Comparison of ENCODE assay signal across 7 mouse cellular contexts in genomic region chr19:57360341-57361130, GRCm38 (mm10). TPM values are rescaled to one million over a fixed set of nuclear protein-coding genes. Genes with fewer than 3 reads are reported as not detected.
DNase-seq lines count a peak whose midpoint lies in the region; ATAC-seq lines count a peak whose summit lies in the region.

Gene Fam160b1 (plus strand): TSS chr19:57360680.

- H3K27ac ChIP-seq in intestine, embryonic 15.5 days = peak within 1 kb of the TSS; percentile 98
- peak within 1 kb of the TSS; percentile 99 for H3K27ac ChIP-seq in midbrain, embryonic 10.5 days (replicated peaks)

- H3K36me3 ChIP-seq in intestine, embryonic 15.5 days = no peaks in the 10 kb centered on the region
- H3K36me3 ChIP-seq in midbrain, embryonic 10.5 days = 0 out of 2 replicates have a peak, but pooled peaks cover 5% of the 10 kb centered on the region

- peak; percentile 94 for ATAC-seq in intestine, embryonic 15.5 days

- WGBS in intestine, embryonic 15.5 days = 1% methylated on average over 62 of the region's 70 CpGs
- WGBS in midbrain, embryonic 10.5 days = 3% methylated on average over 68 of the region's 70 CpGs

- no peaks in the 10 kb centered on the region for H3K27me3 ChIP-seq in intestine, embryonic 15.5 days (replicated peaks)
- no peaks in the 10 kb centered on the region for H3K27me3 ChIP-seq in midbrain, embryonic 10.5 days (ENCODE audit: low read depth, poor library complexity, severe bottlenecking)

- peaks cover 50% of the 10 kb centered on the region for H3K4me1 ChIP-seq in intestine, embryonic 15.5 days (replicated peaks)
- H3K4me1 ChIP-seq in midbrain, embryonic 10.5 days = peaks cover 65% of the 10 kb centered on the region

- intact Hi-C loops in left cerebral cortex, postnatal 25 days (cut with DNase I) = no loop called here

- H3K4me2 ChIP-seq in intestine, embryonic 15.5 days (replicated peaks) = peak within 1 kb of the TSS; percentile 72

- H3K4me3 ChIP-seq in intestine, embryonic 15.5 days (replicated peaks) = peak within 1 kb of the TSS; percentile 98
- peak within 1 kb of the TSS; percentile 93 for H3K4me3 ChIP-seq in midbrain, embryonic 10.5 days

- peak within 1 kb of the TSS; percentile 100 for H3K9ac ChIP-seq in intestine, embryonic 15.5 days

- peak; percentile 96 to 98 for DNase-seq in adrenal gland, adult 18-20 months (ENCODE audit: low spot score in 2 of 2)
- peak; percentile 94 for DNase-seq in embryo, embryonic 11 days
- DNase-seq in gastrocnemius, postnatal 25 days = peak; percentile 97
- DNase-seq in left cerebral cortex, postnatal 25 days (ENCODE audit: low spot score in 2 of 2) = peak; percentile 93 to 94
- DNase-seq in midbrain, embryonic 10.5 days (ENCODE audit: low spot score) = peak; percentile 97
- DNase-seq in right cerebral cortex, postnatal 4 days = peak; percentile 88

- no peaks in the 10 kb centered on the region for H3K9me3 ChIP-seq in intestine, embryonic 15.5 days
- no peaks in the 10 kb centered on the region for H3K9me3 ChIP-seq in midbrain, embryonic 10.5 days (replicated peaks)

RNA-seq across cellular contexts. Expression of gene Fam160b1, which starts in this region (rescaled TPM):
- 10 to 100 TPM; 17.1 to 20.3 TPM for total RNA-seq in adrenal gland, adult 18-20 months (2021)
- total RNA-seq in gastrocnemius, postnatal 25 days (2021) = 1 to 10 TPM; 8.2 to 9.0 TPM
- polyA plus RNA-seq in intestine, embryonic 15.5 days (2015; fragmentation: Nextera tagmentation; extraction: Ambion mirVana) = 11.7 and 12.8 TPM in 2 replicates
- 10 to 100 TPM; 23.3 to 24.0 TPM for total RNA-seq in left cerebral cortex, postnatal 25 days (2021)
- 10.2 and 11.0 TPM in 2 replicates for polyA plus RNA-seq in midbrain, embryonic 10.5 days (2016; fragmentation: Nextera tagmentation; extraction: Ambion mirVana)

Comparison
In these comparisons a context has a peak if more than half of its experiments do, and no peak if none do; other contexts are left out.
1. Peak in every context shown above with its lines: DNase-seq, ATAC-seq, H3K4me3 ChIP-seq and H3K27ac ChIP-seq.